Mouse (Mus musculus) liver, embryonic 13.5 days (tissue): Measurements from ENCODE around the gene Vmn1r43. TPM values are rescaled to one million over a fixed set of nuclear protein-coding genes. Genes with fewer than 3 reads are reported as not detected.
"Not testable (repeated sequence)": the region's sequence is repeated elsewhere in the genome, so short reads cannot be mapped to it uniquely, and the experiment has no call there.

Experiments used
- ATAC-seq: fragments of 200-750 bp; cut with Nextera tagmentation; 2 replicates; pipeline ENCODE4 v1.8.0; 2017; ENCODE audit warnings: low read depth, mild to moderate bottlenecking, moderate number of reproducible peaks, moderate library complexity
- DNase-seq: peaks from one replicate; pipeline ENCODE4 v3.0.0; 2022
- H3K27ac ChIP-seq: fragments of 300-500 bp; sonication (generic); 2 replicates; pipeline ENCODE4 v1.5.1; 2015; ENCODE audit warnings: moderate library complexity, mild to moderate bottlenecking, inconsistent platforms
- H3K27me3 ChIP-seq: fragments of 300-500 bp; sonication (generic); 2 replicates; pipeline ENCODE4 v1.6.1; 2015; ENCODE audit warnings: mild to moderate bottlenecking, inconsistent platforms
- H3K36me3 ChIP-seq: fragments of 300-500 bp; sonication (generic); 2 replicates; pipeline ENCODE4 v1.6.1; 2015; ENCODE audit warnings: mild to moderate bottlenecking, inconsistent platforms
- H3K4me1 ChIP-seq: fragments of 300-500 bp; sonication (generic); replicated peaks from 2 replicates; pipeline ENCODE4 v1.6.1; 2015; ENCODE audit warnings: inconsistent platforms
- H3K4me2 ChIP-seq: fragments of 300-500 bp; sonication (generic); 2 replicates; pipeline ENCODE4 v1.6.1; 2015; ENCODE audit warnings: inconsistent platforms, mild to moderate bottlenecking, moderate library complexity
- H3K4me3 ChIP-seq: fragments of 300-500 bp; sonication (generic); replicated peaks from 2 replicates; pipeline ENCODE4 v1.5.1; 2015; ENCODE audit warnings: mild to moderate bottlenecking, inconsistent platforms
- H3K9ac ChIP-seq: fragments of 300-500 bp; sonication (generic); 2 replicates; pipeline ENCODE4 v1.6.1; 2015; ENCODE audit warnings: mild to moderate bottlenecking, inconsistent platforms
- H3K9me3 ChIP-seq: fragments of 300-500 bp; sonication (generic); replicated peaks from 2 replicates; pipeline ENCODE4 v1.6.1; 2016; ENCODE audit warnings: inconsistent platforms
- WGBS: fragments of 180-500 bp; shearing (Covaris S2); methylation state at CpG from one replicate; pipeline ENCODE4 v1.1.7; 2015; ENCODE audit not compliant: insufficient replicate concordance; 5-methylcytosine and 5-hydroxymethylcytosine counted together
- polyA plus RNA-seq: library from polyadenylated mRNA; unstranded; fragments of >200 nt; fragmentation: Nextera tagmentation; extraction: Ambion mirVana; gene quantifications from 2 replicates; pipeline ENCODE4 v1.2.1, GENCODE M21; 2015

The Vmn1r43 gene
- not detected in 2 replicates for polyA plus RNA-seq

- not testable (repeated sequence) for H3K36me3 ChIP-seq, H3K9ac ChIP-seq, ATAC-seq, DNase-seq, H3K4me3 ChIP-seq, H3K4me1 ChIP-seq, H3K9me3 ChIP-seq, H3K27me3 ChIP-seq, H3K4me2 ChIP-seq, H3K27ac ChIP-seq
- 64% methylated on average over 3 of the region's 3 CpGs for WGBS
Observed at GRCm38 (mm10) chr6:89876313-89876712, at the start of gene Vmn1r43, which contains the start of gene Vmn1r42. TSS of gene Vmn1r43 (minus strand) at chr6:89876413. TSS of gene Vmn1r42 (minus strand) at chr6:89876413.

- H3K4me2 ChIP-seq: no peak overlapping the region
- ATAC-seq (no peak), DNase-seq (no peak)
- whole genome bisulfite sequencing: 41% methylated on average over 2 of the region's 2 CpGs
- no peak overlapping the region for H3K27ac ChIP-seq
- no peaks in the 10 kb centered on the region for H3K9me3 ChIP-seq
- H3K9ac ChIP-seq: no peak overlapping the region
- no peak overlapping the region for H3K4me3 ChIP-seq
- no peaks in the 10 kb centered on the region for H3K4me1 ChIP-seq
- no peaks in the 10 kb centered on the region for H3K36me3 ChIP-seq
- no peaks in the 10 kb centered on the region for H3K27me3 ChIP-seq
Observed at GRCm38 (mm10) chr6:89883812-89884211, 7.6 kb upstream of the Vmn1r43 start.

DNA sequence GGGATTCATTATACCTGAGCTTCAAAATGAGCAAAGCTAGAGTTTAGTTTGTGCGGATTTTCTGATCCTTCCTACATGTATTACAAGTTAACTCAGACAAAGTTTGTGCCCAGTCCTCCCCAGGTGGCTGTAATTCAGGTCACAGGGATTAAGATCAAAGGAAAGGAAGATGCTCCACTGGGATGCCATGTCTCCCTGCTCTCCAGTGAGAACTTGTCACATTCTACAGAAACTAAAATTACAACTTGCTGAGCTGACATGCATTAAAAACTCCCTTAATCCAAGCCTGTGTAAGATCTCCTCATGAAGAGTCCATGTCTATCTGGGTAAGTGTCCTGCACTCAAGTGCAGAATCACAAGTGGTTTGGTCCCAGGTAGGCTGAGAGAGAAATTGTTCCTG is 7.1 kb upstream of the Vmn1r43 start, which contains the start of gene Vmn1r44:
Vmn1r44 (plus strand) TSS at position 301 of the 400 bp plus-strand sequence.
- Histone ChIP-seq H3K4me3 (no peak within 1 kb of the TSS), H3K27ac (no peak within 1 kb of the TSS), H3K9me3 (no peaks in the 10 kb centered on the region), H3K4me1 (no peaks in the 10 kb centered on the region), H3K4me2 (no peak within 1 kb of the TSS), H3K9ac (no peak within 1 kb of the TSS), H3K27me3 (no peaks in the 10 kb centered on the region), H3K36me3 (no peaks in the 10 kb centered on the region)
- DNase-seq (no peak), ATAC-seq (no peak)
- 33% methylated on average over 1 of the region's 1 CpGs for WGBS

- no peak overlapping the region for H3K4me3 ChIP-seq
- H3K4me2 ChIP-seq: no peak overlapping the region
- ATAC-seq (no peak), DNase-seq (no peak)
- no peaks in the 10 kb centered on the region for H3K27me3 ChIP-seq
- no peaks in the 10 kb centered on the region for H3K4me1 ChIP-seq
- H3K27ac ChIP-seq: no peak overlapping the region
- no peaks in the 10 kb centered on the region for H3K36me3 ChIP-seq
- H3K9me3 ChIP-seq: no peaks in the 10 kb centered on the region
- no peak overlapping the region for H3K9ac ChIP-seq
Observed at GRCm38 (mm10) chr6:89880867-89881266, 4.7 kb upstream of the Vmn1r43 start.

DNA sequence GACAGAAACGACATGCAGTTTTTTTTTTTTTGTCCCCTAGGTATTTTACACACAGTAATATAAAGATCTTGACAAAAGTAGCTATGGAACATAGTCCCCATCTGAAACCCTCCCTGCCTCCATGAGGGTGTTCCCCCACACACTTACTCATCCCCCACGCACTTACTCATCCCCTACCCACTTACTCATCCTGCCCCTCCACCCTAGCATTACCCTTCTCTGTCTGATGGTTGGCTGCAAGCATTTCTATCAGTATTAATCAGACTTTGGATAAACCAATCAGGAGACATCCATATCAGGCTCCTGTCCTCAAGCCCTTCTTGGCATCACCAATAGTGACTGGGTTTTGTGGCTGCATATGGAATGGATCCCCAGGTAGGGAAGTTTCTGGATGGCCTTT is 750 bp upstream of the Vmn1r43 start:
- H3K4me1 ChIP-seq: no peaks in the 10 kb centered on the region
- no peak overlapping the region for H3K4me2 ChIP-seq
- H3K27me3 ChIP-seq: no peaks in the 10 kb centered on the region
- ATAC-seq: no peak
- H3K9ac ChIP-seq: no peak overlapping the region
- WGBS: 52% methylated on average over 2 of the region's 2 CpGs
- H3K27ac ChIP-seq: no peak overlapping the region
- DNase-seq: no peak
- no peaks in the 10 kb centered on the region for H3K9me3 ChIP-seq
- no peaks in the 10 kb centered on the region for H3K36me3 ChIP-seq
- no peak overlapping the region for H3K4me3 ChIP-seq

DNA sequence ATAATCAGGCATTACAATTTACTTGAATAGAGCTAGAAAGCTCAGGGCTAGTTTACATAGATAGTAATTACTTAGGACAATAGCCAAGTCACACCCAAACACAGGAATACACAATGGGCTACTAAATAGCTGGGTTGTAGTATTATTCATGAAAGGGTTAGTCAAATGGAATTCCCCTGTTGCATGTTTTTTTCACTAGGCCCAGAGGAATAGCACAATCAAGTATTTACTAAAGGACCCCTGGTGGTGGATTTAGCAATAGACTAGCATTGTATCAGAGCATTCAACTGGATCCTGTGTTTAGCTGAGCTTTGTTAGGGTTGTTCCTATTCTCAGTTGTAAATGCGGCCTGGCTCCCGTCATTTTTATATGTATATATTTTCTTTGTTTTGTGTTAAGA is 8.2 kb downstream of the Vmn1r43 start:
- no peak overlapping the region for H3K27ac ChIP-seq
- ATAC-seq (no peak), DNase-seq (no peak)
- WGBS: 79% methylated on average over 2 of the region's 2 CpGs
- no peak overlapping the region for H3K4me3 ChIP-seq
- no peaks in the 10 kb centered on the region for H3K4me1 ChIP-seq
- peaks cover 18% of the 10 kb centered on the region for H3K9me3 ChIP-seq
- H3K36me3 ChIP-seq: no peaks in the 10 kb centered on the region
- no peaks in the 10 kb centered on the region for H3K27me3 ChIP-seq
- H3K9ac ChIP-seq: no peak overlapping the region
- no peak overlapping the region for H3K4me2 ChIP-seq

GRCm38 (mm10) chr6:89867276-89867675 is 8.9 kb downstream of the Vmn1r43 start:
- WGBS: 64% methylated on average over 2 of the region's 2 CpGs
- H3K27ac ChIP-seq: no peak overlapping the region
- no peaks in the 10 kb centered on the region for H3K36me3 ChIP-seq
- no peak for DNase-seq
- no peak for ATAC-seq
- peaks cover 18% of the 10 kb centered on the region for H3K9me3 ChIP-seq
- H3K27me3 ChIP-seq: no peaks in the 10 kb centered on the region
- H3K4me2 ChIP-seq: no peak overlapping the region
- no peaks in the 10 kb centered on the region for H3K4me1 ChIP-seq
- no peak overlapping the region for H3K9ac ChIP-seq
- no peak overlapping the region for H3K4me3 ChIP-seq

DNA sequence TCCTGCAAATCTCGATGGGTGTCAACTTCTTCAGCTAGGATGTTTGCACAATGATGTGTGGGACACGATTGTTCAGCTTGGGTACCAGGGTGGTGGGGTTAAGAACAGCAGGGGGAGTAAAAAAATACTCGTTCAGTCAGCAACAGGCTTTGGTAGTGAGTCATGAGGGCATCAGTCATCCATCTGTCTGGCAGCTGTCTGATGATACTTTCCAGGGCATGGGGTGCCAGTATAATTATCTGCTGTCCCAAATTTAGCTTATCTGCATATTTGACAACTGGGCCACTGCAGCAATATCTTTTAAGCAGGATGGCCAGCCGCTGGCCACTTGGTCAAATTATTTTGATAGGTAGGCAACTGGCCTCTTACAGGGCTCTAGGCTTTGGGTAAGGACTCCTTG is 12.4 kb downstream of the Vmn1r43 start:
- ATAC-seq (no peak), DNase-seq (no peak)
- peaks cover 19% of the 10 kb centered on the region for H3K9me3 ChIP-seq
- H3K27ac ChIP-seq: no peak overlapping the region
- 43% methylated on average over 4 of the region's 4 CpGs for WGBS
- H3K36me3 ChIP-seq: no peaks in the 10 kb centered on the region
- no peak overlapping the region for H3K4me3 ChIP-seq
- no peak overlapping the region for H3K9ac ChIP-seq
- no peak overlapping the region for H3K4me2 ChIP-seq
- no peaks in the 10 kb centered on the region for H3K4me1 ChIP-seq
- H3K27me3 ChIP-seq: no peaks in the 10 kb centered on the region

GRCm38 (mm10) chr6:89859839-89860238 is 16.4 kb downstream of the Vmn1r43 start:
- DNase-seq (no peak), ATAC-seq (no peak)

GRCm38 (mm10) chr6:89857552-89857951 is 18.7 kb downstream of the Vmn1r43 start:
- H3K9me3 ChIP-seq: 0 out of 2 replicates have a peak, but pooled peaks cover 5% of the 10 kb centered on the region
- H3K4me3 ChIP-seq: no peak overlapping the region
- WGBS: 45% methylated on average over 3 of the region's 3 CpGs
- H3K27me3 ChIP-seq: no peaks in the 10 kb centered on the region
- no peaks in the 10 kb centered on the region for H3K36me3 ChIP-seq
- H3K27ac ChIP-seq: no peak overlapping the region
- no peak overlapping the region for H3K9ac ChIP-seq
- no peak overlapping the region for H3K4me2 ChIP-seq
- no peaks in the 10 kb centered on the region for H3K4me1 ChIP-seq
- ATAC-seq: no peak
- DNase-seq: no peak

More at GRCm38 (mm10) chr6:89859839-89860238, 16.4 kb downstream of the Vmn1r43 start:
- Histone ChIP-seq H3K36me3 (no peaks in the 10 kb centered on the region), H3K27me3 (no peaks in the 10 kb centered on the region), H3K4me3 (no peak overlapping the region), H3K9ac (no peak overlapping the region), H3K4me1 (no peaks in the 10 kb centered on the region), H3K27ac (no peak overlapping the region), H3K4me2 (no peak overlapping the region), H3K9me3 (peaks cover 5% of the 10 kb centered on the region; the same call in 1 of the 2 replicates)
- WGBS: 54% methylated on average over 2 of the region's 2 CpGs
